Mouse (Mus musculus) lung, postnatal 0 days (tissue): ENCODE measurements at regions not wholly inside any gene's neighbourhood (a gene's known extent, or its start where the extent isn't known, plus 50 kb on each side); places are given as distances from the start of the nearest gene placed in this dataset.

Source experiments
- CTCF ChIP-seq: IDR thresholded peaks from 2 replicates; pipeline ENCODE4 v1.5.1; 2016; ENCODE audit warnings: antibody characterized with exemption, mild to moderate bottlenecking
- EP300 ChIP-seq: IDR thresholded peaks from 2 replicates; pipeline ENCODE4 v1.6.1; 2016; ENCODE audit warnings: antibody characterized with exemption, mild to moderate bottlenecking, control low read depth

DNA sequence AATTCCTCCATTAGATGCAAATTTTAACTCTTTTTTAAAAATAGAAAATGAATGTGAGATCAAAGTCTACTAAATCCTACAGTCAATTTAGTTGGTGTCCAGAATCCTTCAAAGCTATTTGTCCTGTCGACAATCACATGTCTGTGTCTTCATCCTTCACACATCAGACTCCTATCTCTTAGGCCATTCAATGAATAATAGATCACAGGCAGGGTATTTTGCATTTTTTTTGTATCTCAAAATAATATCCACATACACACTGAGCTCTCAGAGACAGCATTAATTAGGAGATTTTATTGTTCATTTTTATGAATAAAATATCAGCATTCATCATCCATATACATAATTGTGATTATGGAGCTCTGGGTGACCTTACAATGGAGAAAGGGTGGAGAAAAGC lies 427.2 kb downstream of the Hao1 start:
- TF ChIP-seq CTCF (no peak), EP300 (no peak)
